Mouse (Mus musculus): ENCODE results near the gene Ccdc6.

GRCm38 (mm10) chr10:70189864-70190263, 92.9 kb downstream of the Ccdc6 start:
- TF ChIP-seq CTCF (IDR thresholded peaks at IDR 0.05; ENCODE audit: low read depth, low read length) (no peak), TAL1 (conservative IDR thresholded peaks at IDR 0.05; ENCODE audit: low read depth, low read length) (no peak), POLR2AphosphoS5 (IDR thresholded peaks at IDR 0.05; ENCODE audit: insufficient replicate concordance, low read depth, low read length) (no peak), GATA1 (IDR thresholded peaks at IDR 0.05; ENCODE audit: borderline replicate concordance, low read length) (no peak)
